Mouse (Mus musculus): ENCODE measurements at regions not wholly inside any gene's neighbourhood (a gene's known extent, or its start where the extent isn't known, plus 50 kb on each side); places are given as distances from the start of the nearest gene placed in this dataset.
"Not testable (repeated sequence)": the region's sequence is repeated elsewhere in the genome, so short reads cannot be mapped to it uniquely, and the experiment has no call there.

GRCm38 (mm10) chr2:100252006-100252405, 1372.5 kb upstream of the Rag2 start:
- DNase-seq (ENCODE audit: low spot score) = no peak

GRCm38 (mm10) chr2:100259136-100259853, 1365.2 kb upstream of the Rag2 start:
- DNase-seq (ENCODE audit: low spot score) = no peak

DNA sequence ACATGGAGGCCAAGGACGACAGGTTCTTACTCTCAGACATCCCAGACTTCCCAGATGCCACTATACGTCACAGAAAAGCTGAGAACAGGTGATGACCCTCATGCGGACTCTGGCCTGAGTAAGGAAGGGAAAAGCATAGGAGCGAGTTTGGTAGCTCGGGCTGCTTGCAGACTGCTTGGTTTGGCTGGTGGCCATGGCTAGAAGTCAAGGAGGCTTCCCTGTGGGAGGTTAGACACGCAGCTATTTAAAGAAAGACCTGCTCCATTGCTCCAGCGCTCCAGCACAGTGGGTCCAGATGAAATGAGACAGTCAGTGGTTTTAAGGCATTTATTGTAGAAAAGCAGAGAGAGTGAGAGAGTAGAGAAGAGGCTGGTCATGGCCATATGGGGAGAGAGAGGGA, 1318.0 kb upstream of the Rag2 start:
- no peak for DNase-seq (ENCODE audit: low spot score)

- DNase-seq (ENCODE audit: low spot score) = no peak
Measured at GRCm38 (mm10) chr2:100312750-100313275, 1311.7 kb upstream of the Rag2 start.

- DNase-seq (ENCODE audit: low spot score) = no peak
Measured at GRCm38 (mm10) chr2:100320461-100320860, 1304.1 kb upstream of the Rag2 start.

GRCm38 (mm10) chr2:100340713-100341112, 1283.8 kb upstream of the Rag2 start:
- DNase-seq (ENCODE audit: low spot score) = no peak

- no peak for DNase-seq (ENCODE audit: low spot score)
Measured at GRCm38 (mm10) chr2:100344921-100345425, 1279.5 kb upstream of the Rag2 start.

- DNase-seq (ENCODE audit: low spot score) = not testable (repeated sequence)
Measured at GRCm38 (mm10) chr2:100365616-100366015, 1258.9 kb upstream of the Rag2 start.

GRCm38 (mm10) chr2:100399776-100400175, 1224.7 kb upstream of the Rag2 start:
- no peak for DNase-seq (ENCODE audit: low spot score)

GRCm38 (mm10) chr2:100426661-100427060, 1197.9 kb upstream of the Rag2 start:
- DNase-seq (ENCODE audit: low spot score) = peak; percentile 2

DNA sequence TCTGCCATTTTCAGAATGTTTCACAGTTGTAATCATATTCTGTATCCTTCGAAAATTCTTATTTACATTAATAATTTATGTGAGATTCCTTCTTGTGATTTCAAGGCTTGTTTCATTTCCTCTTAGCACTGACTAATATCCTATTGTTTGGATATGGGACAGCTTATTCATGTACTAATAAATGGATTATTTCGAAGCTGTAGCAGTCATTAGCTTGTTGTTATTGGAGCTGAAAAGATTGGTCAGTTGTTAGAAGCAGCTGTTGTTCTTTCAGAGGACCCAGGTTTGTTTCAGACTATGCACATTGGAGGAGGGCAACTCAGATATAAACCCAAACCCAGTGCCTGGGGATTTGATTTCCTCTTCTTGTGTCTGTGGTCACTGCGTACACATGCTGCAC, 1189.5 kb upstream of the Rag2 start:
- no peak for DNase-seq (ENCODE audit: low spot score)

- DNase-seq (ENCODE audit: low spot score) = no peak
Measured at GRCm38 (mm10) chr2:100445868-100446267, 1178.7 kb upstream of the Rag2 start.

DNA sequence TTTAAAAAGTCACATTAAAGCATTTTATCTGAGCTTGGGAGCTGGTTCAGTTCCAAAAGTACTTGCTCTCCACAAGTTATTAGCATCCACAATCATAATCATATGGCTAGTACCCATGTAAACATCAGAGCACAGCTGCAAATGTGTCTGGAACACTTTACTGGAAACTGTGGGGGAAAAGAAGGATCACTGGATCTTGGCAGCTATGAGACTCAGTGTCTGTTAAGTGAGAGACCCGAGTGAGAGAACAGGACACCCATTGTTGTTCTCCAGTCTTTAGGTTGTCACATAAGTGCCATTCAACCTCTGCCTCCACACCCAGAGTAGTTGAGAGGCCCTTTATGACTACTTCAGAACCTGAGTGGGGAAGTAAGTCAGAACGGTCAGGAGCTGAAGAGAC, 1178.2 kb upstream of the Rag2 start:
- DNase-seq (ENCODE audit: low spot score) = no peak

DNA sequence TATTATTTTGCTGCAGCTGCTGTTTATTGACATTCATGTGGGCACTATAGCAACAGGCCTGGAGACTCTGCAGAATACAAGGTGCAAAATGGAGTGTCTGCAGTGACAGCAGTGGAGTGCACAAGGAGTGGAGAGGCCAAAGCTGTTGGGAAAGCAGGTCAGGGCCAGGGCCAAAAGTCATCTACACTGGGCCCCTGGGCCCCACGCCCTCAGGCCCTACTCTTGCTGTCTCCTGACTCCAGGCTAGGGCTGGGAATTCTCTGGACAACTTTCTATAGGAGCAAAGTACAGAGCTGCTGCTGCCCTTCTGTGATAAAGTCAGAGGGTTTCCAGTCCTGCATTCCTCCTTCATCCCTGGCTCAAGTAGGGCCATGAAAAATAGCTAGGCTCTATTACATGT, 1164.9 kb upstream of the Rag2 start:
- DNase-seq (ENCODE audit: low spot score) = not testable (repeated sequence)

- not testable (repeated sequence) for DNase-seq (ENCODE audit: low spot score)
Measured at GRCm38 (mm10) chr2:100486229-100486628, 1138.3 kb upstream of the Rag2 start.

GRCm38 (mm10) chr2:100505114-100505513, 1119.4 kb upstream of the Rag2 start:
- DNase-seq (ENCODE audit: low spot score) = not testable (repeated sequence)

All from left cerebral cortex, adult 11 months (tissue).